Mouse (Mus musculus) bone marrow, adult 2 months (tissue): ENCODE measurements around the gene Mdc1.

Source experiments
- CTCF ChIP-seq: fragments of 200-500 bp; IDR thresholded peaks from 2 replicates; pipeline ENCODE4 v1.5.1; 2011; ENCODE audit warnings: low read length, control low read depth; ENCODE audit not compliant: control insufficient read depth, insufficient read depth
- POLR2A ChIP-seq: fragments of 200-500 bp; IDR thresholded peaks from 2 replicates; pipeline ENCODE4 v1.6.1; 2011; ENCODE audit warnings: low read depth, mild to moderate bottlenecking, control low read depth, low read length, borderline replicate concordance; ENCODE audit not compliant: control insufficient read depth

DNA sequence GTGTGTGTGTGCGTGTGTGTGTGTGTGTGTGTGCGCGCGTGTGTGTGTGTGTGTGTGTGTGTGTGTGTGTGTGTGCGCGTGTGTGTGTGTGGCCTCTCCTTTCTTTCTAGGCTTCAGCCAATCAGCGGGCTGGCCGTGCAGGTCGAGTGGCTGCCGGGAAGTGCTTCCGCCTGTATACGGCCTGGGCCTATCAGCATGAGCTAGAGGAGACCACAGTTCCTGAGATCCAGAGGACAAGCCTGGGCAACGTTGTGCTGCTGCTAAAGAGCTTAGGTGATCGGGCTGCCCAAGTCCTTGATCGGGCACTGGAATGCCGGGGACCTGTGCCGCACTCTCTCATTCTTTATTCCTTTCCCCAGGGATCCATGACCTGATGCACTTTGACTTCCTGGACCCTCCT, 46.4 kb downstream of the Mdc1 start:
- TF ChIP-seq CTCF (no peak), POLR2A (no peak)
